Mouse (Mus musculus) right cerebral cortex, adult 2 months (tissue): ENCODE measurements around the gene Nsmce1.
"Not testable (repeated sequence)": the region's sequence is repeated elsewhere in the genome, so short reads cannot be mapped to it uniquely, and the experiment has no call there.

Experiments
- DNase-seq, 2 experiments: peaks; one replicate each; pipeline ENCODE4 v3.0.0; 2021 to 2022; ENCODE audit warnings: low spot score in 2 of 2

Gene Nsmce1

DNA sequence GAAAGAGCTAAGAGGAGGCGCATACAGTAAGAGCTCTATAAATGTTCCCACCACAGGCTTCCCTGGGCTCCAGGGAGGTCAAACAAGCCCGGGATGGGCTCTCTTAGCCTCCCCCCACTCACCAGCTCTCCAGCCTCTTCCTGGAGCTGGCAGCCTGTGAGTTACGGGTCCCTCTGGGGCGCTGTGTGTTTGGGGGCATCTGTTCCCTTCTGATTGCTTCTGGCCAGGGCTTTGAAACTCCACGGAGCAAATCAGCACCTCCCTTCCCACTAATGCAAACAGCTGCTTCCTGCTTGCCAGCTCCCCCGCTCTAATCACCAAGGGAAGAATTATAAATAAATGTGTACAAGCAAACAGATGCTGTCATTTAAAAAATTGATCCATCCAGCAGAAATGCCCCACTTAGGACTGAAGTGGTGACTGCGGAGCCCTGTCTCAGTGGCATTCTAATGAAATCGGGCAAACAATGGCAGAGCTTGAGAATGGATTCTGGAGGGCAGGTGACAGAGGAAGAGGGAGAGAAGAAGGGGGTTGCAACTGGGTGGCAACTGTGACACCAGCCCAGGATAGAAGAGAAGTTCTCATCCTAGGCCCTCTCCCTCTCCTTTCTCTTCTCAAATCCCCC is 56.6 kb downstream of the Nsmce1 start:
- no peak for DNase-seq

DNA sequence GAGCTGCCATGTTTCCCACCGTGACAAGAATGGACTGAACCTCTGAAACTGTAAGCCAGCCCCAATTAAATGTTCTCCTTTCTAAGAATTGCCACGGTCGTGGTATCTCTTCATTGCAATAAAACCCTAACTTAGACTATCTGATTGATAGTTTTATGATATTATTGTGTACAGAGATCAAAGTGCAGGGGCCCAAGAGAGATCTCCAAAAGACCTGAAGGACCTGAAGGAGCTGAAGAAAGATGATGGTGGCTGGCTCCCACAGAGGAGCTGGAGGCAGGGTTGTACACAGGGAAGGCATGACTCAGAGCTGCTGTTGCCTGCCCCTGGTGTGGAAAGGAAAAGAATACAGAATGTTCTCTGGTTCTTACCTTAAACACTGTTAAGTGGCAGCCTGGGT is 57.5 kb downstream of the Nsmce1 start:
- no peak for DNase-seq

DNA sequence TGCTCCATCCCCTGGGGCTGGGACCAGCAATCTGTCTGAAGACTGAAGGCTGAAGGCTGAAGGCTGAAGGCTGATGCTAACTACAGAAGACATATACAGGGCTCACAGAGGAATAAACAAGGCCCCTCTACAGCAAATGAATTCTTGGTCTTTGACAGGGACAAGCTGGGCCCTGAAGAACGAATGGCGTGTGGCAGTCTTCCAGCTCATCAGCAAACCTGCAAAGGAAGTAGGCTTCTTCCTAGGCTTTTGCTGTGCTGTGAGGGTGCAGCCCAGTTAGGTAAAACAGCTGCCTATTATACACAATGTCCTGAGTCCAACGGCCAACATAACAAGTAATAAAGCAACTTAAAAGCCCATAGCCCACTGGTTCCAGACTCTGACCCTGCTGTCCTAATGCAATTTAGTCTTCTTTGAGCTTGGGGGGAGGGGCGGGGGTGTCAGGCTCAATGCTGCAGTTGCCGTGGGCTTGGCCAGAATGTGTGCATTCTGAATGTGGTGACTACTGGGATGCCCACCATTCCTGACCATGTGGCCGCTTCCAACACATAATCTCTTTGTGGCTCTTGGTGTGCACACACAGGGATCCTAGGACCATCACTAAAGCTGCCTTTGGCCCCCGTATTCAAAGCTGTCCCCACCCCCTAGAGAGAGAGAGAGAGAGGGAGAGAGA is 61.1 kb downstream of the Nsmce1 start:
- no peak for DNase-seq

DNA sequence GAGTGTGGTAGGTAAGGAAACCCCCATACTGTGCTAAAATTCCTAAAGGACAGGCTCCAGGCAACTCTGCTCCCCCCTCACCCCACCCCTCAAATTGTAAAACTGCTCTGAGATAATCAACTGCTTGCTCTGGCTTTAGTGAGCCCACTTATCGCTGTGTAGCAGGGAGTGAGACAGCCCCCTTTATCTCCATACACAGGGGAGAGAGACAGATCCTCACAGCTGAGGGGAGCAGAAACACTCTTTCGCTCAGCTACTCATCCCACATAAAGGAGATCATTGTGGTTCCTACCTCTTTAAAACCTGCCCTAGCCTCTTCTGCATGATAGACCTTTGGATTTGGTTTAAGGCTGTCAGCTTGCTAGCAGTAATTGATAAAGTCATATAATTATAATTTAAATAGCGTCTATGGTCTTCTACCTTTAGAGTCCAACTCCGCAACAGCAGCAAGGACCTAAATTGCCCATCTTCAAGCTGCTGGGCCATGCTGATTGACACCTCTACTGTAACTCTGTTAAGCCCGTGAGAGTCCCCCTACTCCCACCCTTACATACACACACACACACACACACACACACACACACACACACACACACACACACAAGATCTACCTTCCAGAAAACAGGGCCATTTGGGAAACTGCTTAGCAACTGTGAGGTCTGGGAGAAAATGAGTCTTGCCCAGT is 62.4 kb downstream of the Nsmce1 start:
- DNase-seq = not testable (repeated sequence)

DNA sequence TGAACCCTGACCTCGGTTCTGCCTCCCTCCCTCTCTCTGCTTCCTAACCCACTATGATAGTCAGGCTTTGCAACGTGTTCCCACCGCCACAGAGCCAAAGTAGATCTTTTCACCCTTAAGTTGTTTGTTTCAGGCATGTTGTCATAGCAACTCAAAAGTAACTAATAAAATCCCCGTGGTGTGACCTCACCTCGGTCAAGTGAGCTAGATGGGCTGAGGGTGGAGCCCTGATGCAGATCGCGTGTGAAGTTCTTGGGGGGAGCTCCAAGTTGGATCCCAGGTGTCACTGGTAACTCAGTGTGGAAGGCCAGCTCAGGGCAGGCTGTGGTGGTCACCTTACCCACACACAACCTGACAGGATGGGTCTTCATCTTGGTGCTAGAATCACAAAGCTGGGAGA is 63.0 kb downstream of the Nsmce1 start:
- no peak for DNase-seq

DNA sequence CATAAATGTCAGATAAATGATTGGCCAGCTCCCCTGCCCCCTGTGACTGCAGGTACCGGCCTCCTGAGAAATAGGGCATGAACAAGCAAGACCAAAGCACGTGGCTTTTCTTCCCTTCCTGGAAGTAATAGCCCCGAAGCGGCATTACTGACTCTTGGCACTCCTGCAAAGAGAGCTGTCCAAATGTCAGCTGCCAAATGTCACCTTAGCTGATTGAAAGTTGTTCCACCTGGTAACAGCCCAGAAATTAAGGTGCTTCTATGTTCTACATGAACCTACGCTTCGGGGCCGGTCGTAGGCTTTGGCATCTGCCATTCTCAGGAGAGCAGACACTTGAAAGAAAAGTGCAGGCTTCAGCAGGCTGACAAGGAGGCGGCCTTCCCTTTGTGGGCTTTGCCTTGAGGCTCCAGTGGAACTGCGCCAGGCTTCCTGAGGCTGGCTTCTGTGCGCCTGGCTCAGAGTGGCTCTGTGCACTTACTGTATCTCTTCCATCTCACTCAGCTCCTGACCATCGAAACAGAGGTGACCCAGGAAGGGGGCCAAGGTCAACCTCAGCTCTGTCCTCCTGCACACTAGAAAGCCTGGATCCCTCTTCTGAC is 63.8 kb downstream of the Nsmce1 start:
- no peak for DNase-seq

DNA sequence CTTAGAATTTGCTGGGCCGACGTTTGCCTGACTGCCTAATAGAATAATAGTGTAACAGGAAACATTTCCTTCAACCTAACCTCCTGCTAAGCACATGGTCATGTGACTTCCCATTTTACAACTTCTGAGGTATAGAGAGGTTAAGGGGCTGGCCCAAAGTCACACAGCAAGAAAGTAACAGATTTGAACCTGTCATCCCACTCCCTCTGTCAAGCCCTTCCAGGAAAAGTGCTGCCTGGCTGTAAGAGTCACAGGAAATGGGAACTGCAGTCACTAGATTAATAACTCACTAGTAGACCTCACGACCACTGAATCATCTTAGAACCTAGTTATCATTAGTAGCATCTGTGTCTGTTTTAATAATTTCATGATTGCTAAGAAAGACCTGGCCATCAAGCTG is 68.3 kb downstream of the Nsmce1 start:
- no peak for DNase-seq

DNA sequence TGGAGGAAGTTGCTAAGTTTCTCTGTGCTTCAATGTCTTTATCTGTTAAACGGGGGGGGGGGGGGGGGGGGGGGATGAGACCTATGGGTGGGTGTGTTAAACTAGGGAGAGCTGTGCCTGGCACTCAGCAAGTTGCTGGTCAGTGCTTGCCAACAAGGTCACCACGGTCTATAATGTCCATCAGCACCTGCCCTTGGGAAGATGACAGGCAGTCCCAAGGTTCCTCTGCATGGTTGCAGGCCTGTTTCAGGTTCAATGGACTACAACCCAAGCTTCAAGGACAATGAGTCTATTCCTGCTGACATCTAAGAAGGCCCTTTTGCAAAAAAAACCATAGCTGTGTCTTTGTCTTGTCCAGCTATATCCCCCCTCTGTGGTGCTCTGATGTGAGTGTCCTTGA is 69.5 kb downstream of the Nsmce1 start:
- DNase-seq = no peak

DNA sequence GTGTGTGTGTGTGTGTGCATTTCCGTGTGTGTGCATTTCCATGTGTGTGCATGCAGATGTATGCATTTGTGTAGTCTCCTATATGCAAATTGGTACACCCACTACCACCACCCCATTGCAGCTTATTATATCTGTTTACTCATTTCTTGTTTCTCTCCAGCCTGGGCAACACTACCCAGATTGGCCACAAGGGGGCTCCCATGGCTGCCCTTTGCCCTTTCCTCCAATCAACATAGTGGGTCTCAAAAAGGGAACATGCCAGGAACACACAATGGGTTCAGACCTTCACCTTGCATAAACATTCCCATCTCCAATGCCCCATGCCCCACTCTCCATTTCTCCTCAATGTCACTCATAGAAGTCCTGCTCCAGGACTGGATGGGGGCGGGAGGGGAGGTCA is 71.2 kb downstream of the Nsmce1 start:
- DNase-seq = no peak

DNA sequence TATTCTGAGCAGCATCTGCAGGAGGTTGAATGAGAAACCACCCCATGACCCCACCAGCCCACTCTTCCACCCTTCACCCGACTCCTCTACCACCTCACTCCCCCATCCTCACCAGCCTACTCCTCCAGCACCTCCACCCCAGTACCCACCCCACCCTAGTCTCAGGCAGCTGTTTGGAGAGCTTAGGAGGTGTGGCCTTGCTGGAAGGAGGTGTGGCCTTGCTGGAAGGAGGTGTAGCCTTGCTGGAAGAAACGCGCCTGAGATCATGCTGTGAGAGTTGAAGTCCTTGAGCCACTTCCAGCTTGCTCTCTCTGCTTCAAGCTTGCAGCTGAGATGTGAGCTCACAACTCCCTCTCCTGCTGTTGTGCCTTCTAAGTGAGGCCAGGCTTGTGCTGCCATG is 73.0 kb downstream of the Nsmce1 start:
- DNase-seq = no peak
